Comparison of ENCODE assay signal across 8 mouse cellular contexts in the genomic region with DNA sequence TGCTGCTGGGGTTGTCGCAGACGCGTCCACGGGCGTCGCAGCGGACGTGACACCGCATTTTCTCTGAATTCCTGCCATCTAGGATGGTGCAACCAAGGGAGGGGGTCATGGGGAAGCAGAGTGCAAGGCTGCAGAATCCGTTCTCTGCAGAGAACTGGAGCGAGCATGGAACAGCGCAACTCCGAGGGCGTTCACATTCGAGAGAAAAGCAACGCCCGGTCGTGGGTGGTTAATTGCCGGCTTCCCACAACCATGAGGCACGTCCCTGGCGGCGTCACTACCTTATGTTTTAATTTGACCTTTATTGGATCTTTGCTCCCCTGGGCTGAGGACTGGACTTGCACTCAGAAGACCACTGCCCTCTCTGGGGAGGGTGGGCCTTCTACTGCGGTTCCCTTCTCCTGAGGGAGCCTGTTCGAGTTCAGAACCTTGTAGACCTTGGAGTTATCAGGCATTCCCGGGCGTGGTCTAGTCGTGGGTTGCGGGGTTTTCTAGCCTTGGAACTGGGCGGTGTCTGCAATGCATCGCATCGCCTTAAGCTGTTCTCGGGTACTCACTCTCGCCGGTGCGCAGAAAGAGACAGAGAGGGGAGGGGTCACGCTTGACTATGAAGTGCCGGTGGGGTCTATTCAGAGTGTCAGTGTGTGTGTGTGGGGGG.
A peak's percentile ranks its signal among the peaks of the same experiment; 100 is the strongest.
DNase-seq lines count a peak whose midpoint lies in the region; ATAC-seq lines count a peak whose summit lies in the region.

No protein-coding gene starts in this region.

- DNase-seq in layer of hippocampus, adult 11-12 months (ENCODE audit: low spot score): peak; percentile 49
- no peak for DNase-seq in layer of hippocampus, adult 9-10 months (ENCODE audit: low spot score)
- peak; percentile 51 for DNase-seq in embryo, embryonic 9.5 days (ENCODE audit: extremely low spot score)
- no peak for DNase-seq in hindbrain, embryonic 14.5 days (ENCODE audit: low spot score)
- no peak for DNase-seq in midbrain, embryonic 10.5 days (ENCODE audit: low spot score)
- DNase-seq in thymus, postnatal 25 days: no peak
- DNase-seq in thymus, adult 18-20 months: no peak
- no peak for DNase-seq in spleen, adult 12 weeks (ENCODE audit: low spot score)

- WGBS in hindbrain, embryonic 14.5 days: under 1% methylated on average over 37 of the region's 37 CpGs
- under 1% methylated on average over 37 of the region's 37 CpGs for WGBS in midbrain, embryonic 10.5 days

- peak overlapping the region; percentile 75 for H3K9ac ChIP-seq in hindbrain, embryonic 14.5 days

- peak overlapping the region; percentile 74 for H3K4me3 ChIP-seq in hindbrain, embryonic 14.5 days (replicated peaks; ENCODE audit: low read length)
- peak overlapping the region; percentile 73 for H3K4me3 ChIP-seq in midbrain, embryonic 10.5 days

- H3K9me3 ChIP-seq in hindbrain, embryonic 14.5 days (ENCODE audit: control insufficient read depth, low read length): no peaks in the 10 kb centered on the region
- H3K9me3 ChIP-seq in midbrain, embryonic 10.5 days (replicated peaks): no peaks in the 10 kb centered on the region

- peaks cover 17% of the 10 kb centered on the region; the same call in 1 of the 2 replicates for H3K4me1 ChIP-seq in hindbrain, embryonic 14.5 days (replicated peaks; ENCODE audit: control insufficient read depth, insufficient read depth, low read length)
- peaks cover 45% of the 10 kb centered on the region for H3K4me1 ChIP-seq in midbrain, embryonic 10.5 days

- H3K36me3 ChIP-seq in hindbrain, embryonic 14.5 days (replicated peaks; ENCODE audit: control insufficient read depth, insufficient read depth): no peaks in the 10 kb centered on the region
- no peaks in the 10 kb centered on the region for H3K36me3 ChIP-seq in midbrain, embryonic 10.5 days

- no peak; the same call in 1 of the 2 replicates for ATAC-seq in hindbrain, embryonic 14.5 days (ENCODE audit: low FRiP score)

- H3K27me3 ChIP-seq in hindbrain, embryonic 14.5 days (ENCODE audit: control insufficient read depth, insufficient read depth, low read length): peaks cover 75% of the 10 kb centered on the region
- peaks cover 100% of the 10 kb centered on the region for H3K27me3 ChIP-seq in midbrain, embryonic 10.5 days (ENCODE audit: low read depth, poor library complexity, severe bottlenecking)

- H3K4me2 ChIP-seq in hindbrain, embryonic 14.5 days (replicated peaks): peak overlapping the region; percentile 76

- H3K27ac ChIP-seq in hindbrain, embryonic 14.5 days: peak overlapping the region; percentile 89
- H3K27ac ChIP-seq in midbrain, embryonic 10.5 days (replicated peaks): peak overlapping the region; percentile 76; the same call in 1 of the 2 replicates

Comparison
In these comparisons a context has a peak if more than half of its experiments do, and no peak if none do; other contexts are left out.
1. DNase-seq: peak in layer of hippocampus, adult 11-12 months (single experiment) and embryo, embryonic 9.5 days (single experiment); none in layer of hippocampus, adult 9-10 months (single experiment), hindbrain, embryonic 14.5 days (single experiment), midbrain, embryonic 10.5 days (single experiment), thymus, postnatal 25 days (single experiment), thymus, adult 18-20 months (0 of 2) and spleen, adult 12 weeks (single experiment).